Mouse (Mus musculus): Measurements from ENCODE around the gene Zcchc4.

DNA sequence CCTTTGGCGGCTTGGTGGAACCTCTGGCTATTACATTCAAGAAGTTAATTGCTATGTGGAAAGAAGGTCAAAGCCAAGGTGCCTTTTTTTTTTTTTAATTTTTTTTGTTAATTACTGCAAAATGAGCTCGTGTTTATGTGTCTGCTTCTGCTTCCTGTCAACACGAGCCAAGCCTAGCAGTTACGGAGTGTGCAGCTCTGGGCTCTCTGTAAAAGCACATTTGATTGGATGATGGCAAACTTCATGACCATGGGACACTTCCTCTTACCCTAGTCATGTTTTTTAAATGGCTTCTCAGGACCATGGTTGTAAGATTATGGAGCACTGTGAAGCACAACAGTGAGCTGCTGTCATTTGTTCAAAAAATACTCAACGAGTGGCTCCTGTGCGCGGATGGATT, 31.8 kb downstream of the Zcchc4 start:
- TF ChIP-seq CTCF (IDR thresholded peaks at IDR 0.05; ENCODE audit: low read depth) (no peak), EP300 (IDR thresholded peaks at IDR 0.05; ENCODE audit: low read depth) (no peak)
